Mouse (Mus musculus) c-Kit-positive CD71-positive TER-119-negative erythroid progenitor cells, embryonic 14.5 days (primary cell): ENCODE results near the gene Cdcp1.

ENCODE experiments used
- DNase-seq: peaks from one replicate; pipeline ENCODE4 v3.0.0-alpha.2; 2013; ENCODE audit warnings: low read depth

Gene Cdcp1

DNA sequence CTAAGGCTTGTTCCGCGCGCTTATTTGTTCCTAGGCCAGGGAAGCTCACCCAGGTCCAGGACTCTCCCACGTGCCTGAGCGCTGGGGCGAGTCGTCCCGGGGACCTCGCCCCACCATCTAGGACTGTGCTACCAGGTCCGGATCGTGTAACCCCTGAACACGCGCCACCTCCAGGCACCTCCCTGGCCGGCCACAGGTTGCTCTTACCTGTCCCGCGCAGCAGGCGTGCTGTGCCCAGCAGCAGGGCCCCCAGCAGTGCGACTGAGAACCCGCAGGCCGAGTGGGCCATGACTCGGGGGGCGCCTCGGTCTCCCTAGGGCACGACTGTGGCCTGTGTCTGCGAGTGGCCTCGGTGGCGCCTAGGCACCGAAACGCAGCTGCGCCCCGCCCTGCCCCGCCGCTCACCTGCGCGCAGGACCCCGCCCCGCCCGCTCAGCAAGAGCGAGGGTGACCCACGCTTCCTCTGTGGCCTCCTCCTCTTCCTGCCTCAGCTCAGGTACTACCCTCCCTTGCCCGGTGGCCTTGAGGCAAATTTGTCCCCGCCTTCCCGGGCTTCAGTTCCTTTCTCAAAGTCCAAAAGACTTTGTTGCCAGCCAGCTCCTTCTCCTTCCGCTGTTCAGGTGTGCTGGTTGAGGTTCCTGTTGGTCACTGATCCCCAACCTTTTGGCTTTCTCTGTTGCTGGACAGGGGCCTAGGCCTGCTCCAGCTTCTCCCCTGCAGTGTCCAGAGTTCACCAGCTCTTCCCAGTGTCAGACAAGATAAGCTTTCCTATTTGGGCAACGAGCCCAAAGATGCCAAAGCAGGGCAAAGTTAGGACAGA lies at the start of gene Cdcp1:
TSS of gene Cdcp1 (minus strand) at position 418 of the 820 bp plus-strand sequence.
- no peak for DNase-seq

GRCm38 (mm10) chr9:123260611-123261021 lies 44.8 kb upstream of the Cdcp1 start, which contains the start of gene Tmem158:
Gene Tmem158, minus strand, starts transcription at chr9:123260764.
- peak; percentile 84 for DNase-seq

DNA sequence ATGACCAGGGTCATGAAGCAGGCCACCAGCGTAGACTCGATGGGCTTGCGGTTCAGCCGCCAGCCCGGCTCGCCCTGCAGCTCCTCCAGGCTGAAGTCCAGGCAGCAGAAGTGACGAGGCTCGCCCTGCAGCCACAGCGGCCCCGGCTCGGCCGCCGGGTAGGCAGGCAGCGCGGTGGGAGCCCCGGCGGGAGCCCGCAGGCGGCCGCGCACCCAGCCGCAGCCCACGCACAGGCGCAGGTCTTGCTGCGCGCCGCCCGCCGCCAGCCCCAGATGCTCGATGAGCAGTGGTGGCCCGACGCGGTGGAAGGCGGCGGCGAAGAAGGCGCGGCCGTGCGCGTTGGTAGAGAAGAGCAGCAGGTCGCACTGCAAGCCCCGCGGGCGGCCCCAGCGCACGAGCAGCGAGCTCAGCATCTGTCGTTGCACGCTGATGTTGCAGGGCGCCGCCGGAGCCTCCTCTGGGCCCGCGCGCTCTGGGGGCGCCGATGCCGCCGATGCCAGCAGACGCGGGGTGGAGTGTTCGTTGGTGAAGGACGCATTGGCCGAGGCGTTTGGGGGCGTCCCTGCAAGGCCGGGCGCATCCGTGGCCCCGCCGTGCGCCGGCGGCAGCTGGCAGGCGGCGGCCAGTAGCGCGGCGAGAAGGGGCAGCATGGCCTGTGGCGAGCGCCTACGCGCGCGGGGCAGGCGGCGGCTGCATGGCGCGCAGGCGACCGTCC lies 44.2 kb upstream of the Cdcp1 start:
- DNase-seq: peak; percentile 29

DNA sequence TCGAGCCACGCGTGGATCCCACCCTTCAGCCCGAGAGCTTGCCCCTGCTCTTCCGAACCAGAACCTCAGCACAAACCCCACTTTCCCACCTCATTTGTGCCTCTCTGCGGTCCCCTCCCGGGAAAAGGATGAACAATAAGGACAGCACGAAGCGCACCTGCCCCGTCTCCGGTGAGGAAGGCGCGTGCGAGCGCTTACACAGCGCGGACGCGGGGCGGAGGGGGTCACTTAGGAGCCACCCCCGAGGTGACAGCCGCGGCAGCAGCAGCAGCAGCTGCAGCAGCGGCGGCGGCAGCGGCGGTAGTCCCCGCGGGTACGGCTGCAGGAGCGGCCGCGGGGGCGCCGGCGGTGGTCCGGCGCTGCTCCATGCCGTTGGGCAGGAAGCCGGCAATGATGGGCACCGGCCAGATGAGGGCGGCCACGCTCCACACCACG lies 43.6 kb upstream of the Cdcp1 start:
- no peak for DNase-seq

DNA sequence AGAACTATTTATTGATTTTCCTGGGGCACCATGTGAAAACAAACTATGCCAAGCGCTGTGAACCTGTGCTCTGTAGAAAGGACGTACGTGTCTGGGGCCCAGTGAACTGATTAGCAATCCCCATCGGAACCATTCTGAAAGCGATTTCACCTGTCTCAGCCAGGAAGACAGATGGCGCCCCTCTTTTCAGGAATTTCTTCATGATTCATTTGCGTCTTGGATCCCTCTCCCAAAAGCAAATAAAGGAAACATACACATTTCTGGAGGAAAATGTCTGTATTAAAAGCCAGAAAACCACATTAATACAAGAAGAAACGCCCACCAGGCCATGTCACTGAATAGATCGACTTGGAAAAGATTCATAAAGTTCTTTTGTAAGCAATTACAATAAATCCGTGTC lies 43.0 kb upstream of the Cdcp1 start:
- DNase-seq: no peak

GRCm38 (mm10) chr9:123255736-123256135 lies 39.9 kb upstream of the Cdcp1 start:
- no peak for DNase-seq

DNA sequence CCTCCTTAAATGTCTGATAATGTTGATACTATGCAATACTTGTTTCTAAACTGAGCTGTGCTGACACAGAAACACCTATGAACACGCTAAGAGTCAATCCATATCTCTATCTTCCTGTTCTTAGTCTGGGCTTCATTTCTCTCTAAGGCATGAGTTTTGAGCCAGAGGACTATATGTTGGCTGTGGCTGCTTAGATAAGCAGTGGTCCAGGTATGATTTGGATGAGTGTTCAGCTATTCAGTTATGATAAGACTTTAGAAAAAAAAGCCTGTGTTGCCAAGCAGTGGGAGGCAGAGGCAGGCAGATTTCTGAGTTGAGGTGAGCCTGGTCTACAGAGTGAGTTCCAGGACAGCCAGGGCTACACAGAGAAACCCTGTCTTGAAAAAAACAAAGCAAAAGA lies 32.2 kb upstream of the Cdcp1 start:
- no peak for DNase-seq

DNA sequence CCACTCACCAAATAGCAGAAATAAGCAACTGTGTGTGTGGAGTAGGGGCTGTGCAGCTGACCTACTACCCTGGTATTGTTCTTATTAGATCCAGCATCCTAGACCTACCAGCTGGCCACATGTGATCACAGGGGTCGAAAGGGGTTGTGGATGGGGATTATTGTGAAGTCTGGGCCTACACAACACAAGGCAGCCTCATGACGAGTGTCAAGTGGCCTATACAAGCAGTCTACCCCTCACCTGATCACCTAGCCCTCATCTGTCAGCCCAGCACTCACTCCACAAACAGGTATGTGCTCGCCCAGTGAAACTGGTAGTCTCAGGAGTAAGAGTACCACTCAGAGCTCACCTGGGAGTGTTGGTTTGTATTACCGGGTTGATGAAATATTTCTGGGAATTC lies 29.3 kb upstream of the Cdcp1 start:
- DNase-seq: no peak

DNA sequence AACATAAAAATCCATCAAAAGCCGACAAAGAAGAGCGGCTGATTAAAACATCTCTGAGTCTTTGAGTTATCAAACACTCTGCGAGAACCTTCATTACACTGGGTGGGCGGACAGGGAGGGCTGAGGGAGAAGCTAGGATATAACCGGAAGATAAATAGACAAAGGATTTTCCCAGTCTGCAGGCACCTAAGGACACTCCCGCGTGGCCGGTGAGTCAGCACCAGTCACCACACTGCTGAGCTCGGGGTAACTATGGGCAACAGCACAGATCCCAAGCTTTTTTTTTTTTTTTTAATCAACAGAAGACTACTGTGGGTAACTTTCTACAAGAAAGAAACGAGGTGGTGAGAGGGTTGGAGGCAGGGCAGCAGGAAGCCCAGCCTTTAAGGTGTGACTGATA lies 28.1 kb upstream of the Cdcp1 start:
- no peak for DNase-seq

GRCm38 (mm10) chr9:123241191-123241590 lies 25.4 kb upstream of the Cdcp1 start:
- DNase-seq: no peak

- no peak for DNase-seq
Observed at GRCm38 (mm10) chr9:123240751-123241150, 24.9 kb upstream of the Cdcp1 start.

DNA sequence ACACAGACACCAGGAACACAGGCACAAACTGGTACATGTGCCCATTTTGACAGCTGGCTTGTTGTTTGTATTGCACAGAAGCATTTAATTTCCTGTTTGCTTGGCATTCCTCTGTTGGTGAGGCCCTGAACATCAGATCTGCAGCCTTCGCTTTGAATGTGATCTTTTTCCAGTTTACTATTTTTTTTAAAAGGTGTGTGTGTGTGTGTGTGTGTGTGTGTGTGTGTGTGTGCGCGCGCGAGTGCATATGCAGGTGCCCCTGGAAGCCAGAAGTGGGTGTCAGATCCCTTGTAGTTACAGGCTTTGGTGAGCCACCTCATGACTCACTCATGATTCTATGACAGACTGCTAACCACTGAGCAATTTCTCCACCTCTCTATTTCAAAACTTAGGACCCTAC lies 24.4 kb upstream of the Cdcp1 start:
- DNase-seq: no peak

DNA sequence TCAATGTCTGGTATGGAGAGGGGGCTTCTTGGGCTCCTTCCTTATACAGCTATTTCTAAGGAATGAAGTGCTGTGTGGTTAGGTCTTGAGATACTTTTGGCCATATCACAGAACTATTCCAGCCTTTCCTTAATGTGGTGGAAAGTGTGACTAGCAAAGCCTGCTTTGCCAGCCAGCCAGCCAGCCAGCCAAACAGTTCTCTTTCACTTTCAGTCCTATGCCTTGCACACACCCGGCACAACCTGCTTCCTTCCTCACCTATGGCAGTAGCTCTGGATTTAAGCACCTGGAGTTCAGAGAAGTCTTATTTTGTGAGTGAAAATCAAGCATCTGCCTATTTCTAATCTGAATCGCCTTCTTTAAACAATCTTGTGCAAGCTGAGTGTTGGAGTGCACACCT lies 23.8 kb upstream of the Cdcp1 start:
- DNase-seq: no peak

GRCm38 (mm10) chr9:123238256-123239045 lies 22.6 kb upstream of the Cdcp1 start:
- DNase-seq: no peak

- no peak for DNase-seq
Observed at GRCm38 (mm10) chr9:123237739-123238138, 21.9 kb upstream of the Cdcp1 start.

- DNase-seq: no peak
Observed at GRCm38 (mm10) chr9:123235621-123236020, 19.8 kb upstream of the Cdcp1 start.

DNA sequence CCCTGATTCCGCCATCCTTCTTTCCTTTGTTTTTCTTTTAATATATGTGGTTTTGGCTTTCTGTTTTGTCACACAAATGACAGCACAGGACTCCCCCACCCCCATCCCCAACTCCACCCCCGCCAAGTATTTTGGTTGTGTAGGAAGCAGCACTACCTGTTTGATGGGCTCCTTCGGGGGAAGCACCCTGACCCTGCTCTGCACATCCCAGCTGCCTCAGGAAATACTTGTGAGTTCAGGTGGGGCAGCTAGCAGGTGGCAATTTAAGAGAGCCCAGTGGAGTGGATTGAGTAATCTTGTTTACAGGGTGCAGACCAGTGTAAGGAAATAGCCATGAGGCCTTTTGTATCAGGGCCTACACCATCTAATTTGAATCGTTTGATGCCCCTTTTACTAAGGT lies 14.0 kb upstream of the Cdcp1 start:
- DNase-seq: no peak

GRCm38 (mm10) chr9:123228671-123229070 lies 12.8 kb upstream of the Cdcp1 start:
- no peak for DNase-seq

GRCm38 (mm10) chr9:123227106-123227750 lies 11.4 kb upstream of the Cdcp1 start:
- peak; percentile 58 for DNase-seq

DNA sequence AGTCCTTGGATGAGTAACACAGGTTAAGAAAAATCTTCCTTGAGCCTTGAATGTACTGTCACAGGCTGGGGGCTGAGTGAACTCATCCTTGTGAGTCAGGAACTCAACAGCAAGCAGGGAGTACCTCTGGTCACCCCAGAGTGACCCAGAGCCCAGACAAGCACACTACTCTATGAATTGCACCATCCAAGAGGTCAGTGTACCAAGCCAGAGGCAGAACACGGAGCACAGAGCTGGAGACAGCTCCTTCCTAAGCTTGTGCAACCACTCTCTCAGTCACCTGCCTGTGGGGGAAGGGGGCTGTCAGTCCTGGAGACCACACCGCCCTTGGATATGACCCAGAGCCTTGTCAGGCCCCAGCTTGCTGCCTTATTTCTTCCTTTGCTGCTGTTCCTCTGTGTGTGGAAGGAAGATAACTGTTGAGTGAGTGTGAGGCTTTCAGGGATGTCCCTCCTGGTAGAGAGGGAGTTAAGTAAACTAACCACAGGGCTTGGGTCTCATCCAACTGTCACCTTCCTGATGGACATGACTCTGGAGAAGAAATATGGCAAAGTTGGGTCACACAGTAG lies 9.1 kb upstream of the Cdcp1 start:
- DNase-seq: no peak

DNA sequence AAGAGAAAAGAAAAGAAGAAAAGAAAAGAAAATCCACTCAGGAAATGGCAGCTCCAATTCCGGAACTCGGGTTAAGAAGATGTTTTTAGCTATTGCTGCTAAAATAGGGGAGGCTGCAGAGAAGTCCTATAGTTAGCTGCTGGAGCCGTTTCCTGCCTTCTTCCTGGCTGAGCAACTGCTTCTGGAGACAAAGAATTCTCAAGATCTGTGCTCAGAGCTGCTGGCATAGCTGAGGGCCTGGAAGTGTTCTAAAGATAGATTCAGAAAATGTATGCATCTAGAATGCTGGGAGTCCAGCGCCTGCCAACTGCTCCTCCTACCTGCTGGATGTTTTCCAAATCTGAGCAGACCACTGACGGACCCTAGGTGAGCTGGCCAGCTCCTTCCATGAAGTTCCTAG lies 4.0 kb upstream of the Cdcp1 start:
- DNase-seq: no peak

DNA sequence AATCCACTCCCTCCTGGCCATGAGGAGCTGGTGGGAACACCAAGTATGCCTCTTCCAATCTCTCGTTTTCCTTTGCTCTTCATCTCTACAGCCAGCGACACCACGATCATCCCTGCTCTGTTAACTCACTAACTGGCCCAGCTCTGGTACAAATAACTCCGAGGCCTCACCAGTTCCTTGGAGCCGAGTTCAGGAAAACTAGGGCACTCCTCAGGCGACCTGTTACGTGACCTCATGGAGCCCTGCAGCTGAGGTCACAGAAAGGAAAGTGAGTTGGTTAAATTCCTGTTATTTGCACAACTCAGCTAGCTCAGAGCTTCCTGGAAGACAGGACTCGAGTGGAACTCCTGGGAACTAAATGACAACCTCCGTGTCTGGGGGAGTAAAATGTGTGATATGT lies 2.5 kb downstream of the Cdcp1 start:
- DNase-seq: no peak
